ENCODE assay signal across 15 mouse cellular contexts in the genomic region with DNA sequence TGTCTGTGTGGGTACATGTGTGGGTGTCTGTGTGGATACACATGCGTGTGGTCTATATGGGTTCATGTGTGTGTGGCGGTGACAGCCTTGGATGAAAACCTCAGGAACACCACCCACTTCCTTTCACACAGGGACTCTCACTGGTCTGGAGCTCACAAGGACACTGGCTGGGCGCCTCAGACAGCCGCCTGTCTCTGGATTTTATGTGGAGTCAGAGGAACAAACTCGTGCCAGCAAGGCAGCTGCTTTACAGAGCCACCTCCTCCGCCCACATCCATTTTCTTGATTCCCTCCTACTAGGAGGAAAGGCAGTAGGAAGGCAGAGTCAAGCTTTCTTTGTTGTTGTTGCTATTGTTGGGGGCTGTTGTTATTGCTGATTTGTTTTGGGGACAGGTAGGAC. TPM values are rescaled to one million over a fixed set of nuclear protein-coding genes. Genes with fewer than 3 reads are reported as not detected.
A peak's percentile ranks its signal among the peaks of the same experiment; 100 is the strongest.
DNase-seq lines count a peak whose midpoint lies in the region; ATAC-seq and TF ChIP-seq lines count a peak whose summit lies in the region.
"Had no signal": no experiment of that assay in that cellular context is flagged by ENCODE, and none has a peak within 500 bp of the region (broad histone marks: within the 10 kb centered on the region; RNA-seq: fewer than 3 reads in every experiment).

No protein-coding gene starts in this region.

- no peaks in the 10 kb centered on the region for H3K36me3 ChIP-seq in kidney, embryonic 15.5 days
- no peaks in the 10 kb centered on the region for H3K36me3 ChIP-seq in intestine, postnatal 0 days (ENCODE audit: control insufficient read depth, insufficient read depth)
- H3K36me3 ChIP-seq: embryonic facial prominence, embryonic 15.5 days; limb, embryonic 12.5 days; neural tube, embryonic 13.5 days; stomach, embryonic 15.5 days had no signal

- 62% methylated on average over 6 of the region's 6 CpGs for WGBS in kidney, embryonic 15.5 days
- 58% methylated on average over 6 of the region's 6 CpGs for WGBS in intestine, postnatal 0 days

- H3K4me3 ChIP-seq in kidney, embryonic 15.5 days (replicated peaks), result no peak overlapping the region
- H3K4me3 ChIP-seq in intestine, postnatal 0 days (ENCODE audit: low read depth, low read length), result no peak overlapping the region
- H3K4me3 ChIP-seq: embryonic facial prominence, embryonic 15.5 days; limb, embryonic 12.5 days; neural tube, embryonic 13.5 days; stomach, embryonic 15.5 days had no signal

- no peak for ATAC-seq in kidney, embryonic 15.5 days (replicated peaks; ENCODE audit: low FRiP score)
- no peak for ATAC-seq in intestine, postnatal 0 days
- ATAC-seq: liver, postnatal 0 days had no signal

- peaks cover 5% of the 10 kb centered on the region; the same call in 1 of the 2 replicates for H3K4me1 ChIP-seq in kidney, embryonic 15.5 days
- no peaks in the 10 kb centered on the region for H3K4me1 ChIP-seq in intestine, postnatal 0 days (replicated peaks; ENCODE audit: control insufficient read depth, insufficient read depth, low read length)
- H3K4me1 ChIP-seq: embryonic facial prominence, embryonic 15.5 days; limb, embryonic 12.5 days; neural tube, embryonic 13.5 days; stomach, embryonic 15.5 days had no signal

- intact Hi-C loops in gastrocnemius, postnatal 14 days (cut with DNase I; ENCODE audit: low total_unique reads), result loop anchor here (10.0 kb wide), 1 partner anchor 1014 kb away; no protein-coding TSS in a partner anchor
- intact Hi-C loops in gastrocnemius, postnatal 36 days (cut with DNase I), result no loop called here
- intact Hi-C loops in left cerebral cortex, postnatal 4 days (cut with DNase I), result loop anchor here (5.0 to 10.0 kb wide), 2 partner anchors 216 to 614 kb away; no protein-coding TSS in a partner anchor

- TF ChIP-seq CTCF in intestine, postnatal 0 days (IDR thresholded peaks at IDR 0.05; ENCODE audit: low read depth), result no peak

- H3K9ac ChIP-seq in kidney, embryonic 15.5 days, result no peak overlapping the region
- no peak overlapping the region for H3K9ac ChIP-seq in intestine, postnatal 0 days (ENCODE audit: low read depth, low read length)
- H3K9ac ChIP-seq: embryonic facial prominence, embryonic 15.5 days; limb, embryonic 12.5 days; liver, postnatal 0 days; neural tube, embryonic 13.5 days; stomach, embryonic 15.5 days had no signal

- peak; percentile 45 for DNase-seq in gastrocnemius, postnatal 14 days
- DNase-seq in gastrocnemius, postnatal 36 days, result no peak
- DNase-seq in kidney, postnatal 4 days, result peak; percentile 14 to 30
- peak; percentile 68 for DNase-seq in ZHBTc4 (ENCODE audit: low read depth, low spot score)
- DNase-seq in left cerebral cortex, postnatal 4 days, result peak; percentile 60
- DNase-seq in spleen, adult 18-20 months, result no peak
- DNase-seq: kidney, adult 9 months; liver, postnatal 0 days; thymus, postnatal 25 days had no signal

- H3K27ac ChIP-seq in kidney, embryonic 15.5 days, result no peak overlapping the region
- H3K27ac ChIP-seq in intestine, postnatal 0 days (ENCODE audit: low read depth, low read length), result no peak overlapping the region
- H3K27ac ChIP-seq: embryonic facial prominence, embryonic 15.5 days; limb, embryonic 12.5 days; neural tube, embryonic 13.5 days; stomach, embryonic 15.5 days had no signal

- no peak overlapping the region for H3K4me2 ChIP-seq in kidney, embryonic 15.5 days
- H3K4me2 ChIP-seq in intestine, postnatal 0 days (replicated peaks; ENCODE audit: low read depth), result no peak overlapping the region
- H3K4me2 ChIP-seq: embryonic facial prominence, embryonic 15.5 days; limb, embryonic 12.5 days; neural tube, embryonic 13.5 days; stomach, embryonic 15.5 days had no signal

- 0 out of 2 replicates have a peak, but pooled peaks cover 7% of the 10 kb centered on the region for H3K27me3 ChIP-seq in kidney, embryonic 15.5 days
- no peaks in the 10 kb centered on the region for H3K27me3 ChIP-seq in intestine, postnatal 0 days (replicated peaks; ENCODE audit: control insufficient read depth, insufficient read depth, low read length)
- H3K27me3 ChIP-seq: embryonic facial prominence, embryonic 15.5 days; stomach, embryonic 15.5 days had no signal

- no peaks in the 10 kb centered on the region for H3K9me3 ChIP-seq in kidney, embryonic 15.5 days (replicated peaks)
- no peaks in the 10 kb centered on the region for H3K9me3 ChIP-seq in intestine, postnatal 0 days (ENCODE audit: control insufficient read depth)
- H3K9me3 ChIP-seq: embryonic facial prominence, embryonic 15.5 days; limb, embryonic 12.5 days; neural tube, embryonic 13.5 days; stomach, embryonic 15.5 days had no signal

RNA-seq across cellular contexts. Expression of a gene that starts 45.8 kb away (rescaled TPM):
- 1 to 10 TPM; 4.3 to 4.9 TPM for total RNA-seq in gastrocnemius, postnatal 14 days (2021)
- 1 to 10 TPM; 4.5 to 5.0 TPM for total RNA-seq in gastrocnemius, postnatal 36 days (2021)
- 11.8 and 13.7 TPM in 2 replicates for polyA plus RNA-seq in kidney, embryonic 15.5 days (2015; fragmentation: Nextera tagmentation; extraction: Ambion mirVana)
- 1 to 10 TPM; 2.6 to 3.7 TPM for total RNA-seq in left cerebral cortex, postnatal 4 days (2021)
- polyA plus RNA-seq in intestine, postnatal 0 days (2015; fragmentation: Nextera tagmentation; extraction: Ambion mirVana), result 3.3 and 3.5 TPM in 2 replicates

Comparison
In these comparisons a context has a peak if more than half of its experiments do, and no peak if none do; other contexts are left out.
1. DNase-seq: peak in gastrocnemius, postnatal 14 days (single experiment), kidney, postnatal 4 days (2 of 2), ZHBTc4 (single experiment) and left cerebral cortex, postnatal 4 days (single experiment); none in gastrocnemius, postnatal 36 days (0 of 2) and spleen, adult 18-20 months (0 of 2).